Mouse (Mus musculus): Measurements from ENCODE around the gene Amigo3. TPM values are rescaled to one million over a fixed set of nuclear protein-coding genes. Genes with fewer than 3 reads are reported as not detected.
A peak's percentile ranks its signal among the peaks of the same experiment; 100 is the strongest.

Amigo3 gene
- total RNA-seq, 2 experiments from 2014 or later = 2.0 to 2.2 TPM

- DNase-seq (ENCODE audit: extremely low spot score in 1 of 2, low spot score in 1 of 2) = no peak
These were observed 29.6 kb downstream of the Amigo3 start for GRCm38 (mm10) chr9:108082549-108082948.

DNA sequence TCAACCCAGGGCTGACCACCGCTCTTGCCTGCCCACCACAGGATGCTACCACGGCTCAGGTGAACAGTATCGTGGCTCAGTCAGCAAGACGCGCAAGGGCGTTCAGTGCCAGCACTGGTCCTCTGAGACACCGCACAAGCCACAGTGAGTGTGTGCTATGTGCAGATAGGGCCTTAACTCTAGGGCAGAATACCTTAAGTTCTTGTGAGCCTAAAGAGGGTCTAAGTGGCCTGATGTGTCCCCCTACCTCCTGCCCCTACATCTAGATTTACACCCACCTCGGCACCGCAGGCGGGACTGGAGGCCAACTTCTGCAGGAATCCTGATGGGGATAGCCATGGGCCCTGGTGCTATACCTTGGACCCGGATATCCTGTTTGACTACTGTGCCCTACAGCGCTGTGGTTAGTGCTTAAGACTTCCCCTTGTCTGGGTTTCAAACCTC lies 30.1 kb downstream of the Amigo3 start, which contains the start of gene Rnf123:
Rnf123 (minus strand) TSS at position 359 of the 444 bp plus-strand sequence.
- DNase-seq (ENCODE audit: extremely low spot score in 1 of 2, low spot score in 1 of 2) = no peak

DNA sequence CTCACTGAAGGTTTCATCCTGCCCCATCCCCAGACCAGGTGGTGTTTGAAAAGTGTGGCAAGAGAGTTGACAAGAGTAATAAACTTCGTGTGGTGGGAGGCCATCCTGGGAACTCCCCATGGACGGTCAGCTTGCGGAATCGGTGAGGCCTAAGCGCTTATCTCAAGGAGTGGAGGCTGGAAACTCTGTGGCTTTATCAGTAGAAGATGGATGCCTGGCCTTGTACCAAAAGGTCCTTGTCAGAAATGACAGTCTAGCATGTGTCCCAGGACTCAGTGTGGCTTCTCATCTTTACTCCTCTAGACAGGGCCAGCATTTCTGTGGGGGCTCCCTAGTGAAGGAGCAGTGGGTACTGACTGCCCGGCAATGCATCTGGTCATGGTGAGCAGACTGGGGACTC lies 30.6 kb downstream of the Amigo3 start:
- DNase-seq (ENCODE audit: extremely low spot score in 1 of 2, low spot score in 1 of 2) = no peak

GRCm38 (mm10) chr9:108085261-108085660 lies 32.3 kb downstream of the Amigo3 start:
- DNase-seq (ENCODE audit: extremely low spot score in 1 of 2, low spot score in 1 of 2) = no peak

- no peak for DNase-seq (ENCODE audit: extremely low spot score in 1 of 2, low spot score in 1 of 2)
These were observed 37.7 kb downstream of the Amigo3 start for GRCm38 (mm10) chr9:108090611-108091120.

GRCm38 (mm10) chr9:108093586-108093985 lies 40.6 kb downstream of the Amigo3 start:
- DNase-seq (ENCODE audit: extremely low spot score in 1 of 2, low spot score in 1 of 2) = no peak

GRCm38 (mm10) chr9:108094184-108094941 lies 41.4 kb downstream of the Amigo3 start, which contains the start of gene Apeh:
Apeh (minus strand) TSS chr9:108094606.
- DNase-seq (ENCODE audit: extremely low spot score in 1 of 2, low spot score in 1 of 2) = peak; percentile 67 to 73

DNA sequence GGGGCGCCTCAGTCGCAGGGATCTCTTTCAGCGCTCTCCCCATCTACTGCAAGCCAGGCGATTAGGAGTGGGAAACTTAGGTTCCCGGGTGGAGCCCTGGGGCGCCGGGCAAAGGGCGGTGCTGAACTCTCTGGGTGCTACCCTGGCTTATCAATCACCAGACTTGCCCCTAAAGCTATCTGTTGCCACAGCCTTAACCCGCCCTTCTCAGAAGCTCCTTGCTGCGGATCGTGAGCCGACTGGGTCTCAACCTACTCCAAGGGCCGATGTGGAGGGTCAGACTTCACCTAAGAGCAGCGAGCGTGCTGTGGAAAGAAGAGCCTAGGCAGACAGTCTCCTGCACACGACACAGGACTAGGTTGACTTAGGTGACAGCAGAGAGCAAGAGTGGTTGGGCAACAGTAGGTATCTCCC lies 42.0 kb downstream of the Amigo3 start:
- DNase-seq (ENCODE audit: extremely low spot score in 1 of 2, low spot score in 1 of 2) = no peak

DNA sequence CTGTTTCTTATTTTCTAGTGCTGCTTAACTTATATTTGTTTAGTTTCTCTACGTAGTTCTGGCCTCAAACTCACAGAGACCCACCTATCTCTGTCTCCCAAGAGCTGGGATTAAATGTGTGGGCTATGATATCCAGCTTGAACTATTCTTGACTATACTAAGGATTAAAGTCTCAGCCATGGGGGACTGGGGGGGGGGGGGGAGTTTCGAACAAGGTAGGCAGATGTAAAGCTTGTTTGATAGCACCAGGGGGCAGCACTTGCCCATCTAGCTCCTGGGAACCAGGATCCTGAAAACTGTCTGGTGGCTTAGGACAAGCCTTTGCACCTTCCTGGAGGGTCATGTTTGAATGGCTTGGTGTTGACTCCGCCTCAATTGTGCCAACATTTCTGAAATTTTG lies 42.6 kb downstream of the Amigo3 start:
- peak in 1 of 2 experiments; percentile 61 for DNase-seq (ENCODE audit: extremely low spot score in 1 of 2, low spot score in 1 of 2)

DNA sequence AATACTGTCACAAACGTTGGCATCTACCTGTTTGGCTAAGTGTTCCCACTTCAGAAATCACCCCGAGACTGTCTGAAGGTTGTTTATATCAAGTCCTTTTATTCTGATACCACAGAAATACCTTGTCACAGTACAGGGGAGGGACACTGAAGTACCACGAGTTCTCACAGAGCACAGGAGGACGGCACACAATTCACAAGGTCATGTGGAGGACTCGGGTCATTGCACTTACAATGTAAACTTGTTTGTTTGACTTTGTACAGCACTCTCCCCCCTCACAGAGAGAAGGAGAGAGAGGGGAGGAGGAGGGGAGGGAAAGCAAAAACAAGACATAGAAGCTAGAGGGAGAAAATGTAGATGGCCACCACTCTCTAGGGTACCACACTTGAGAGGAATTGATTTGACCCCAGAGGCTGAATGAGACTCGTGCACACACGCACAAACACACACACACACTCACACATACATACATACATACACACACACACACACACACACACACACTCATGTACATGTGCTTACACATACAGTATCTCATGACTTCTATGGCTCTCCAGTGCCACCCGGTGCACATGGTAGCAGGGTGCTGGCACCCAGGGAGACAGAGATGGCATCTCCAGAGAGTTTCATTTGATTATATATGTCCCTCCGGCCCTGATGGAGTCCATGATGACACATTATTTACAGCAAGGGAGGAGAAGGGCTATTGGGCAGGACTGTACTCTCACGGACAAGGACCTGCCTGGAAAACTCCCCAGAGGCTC lies 43.2 kb downstream of the Amigo3 start:
- no peak for DNase-seq (ENCODE audit: extremely low spot score in 1 of 2, low spot score in 1 of 2)

DNA sequence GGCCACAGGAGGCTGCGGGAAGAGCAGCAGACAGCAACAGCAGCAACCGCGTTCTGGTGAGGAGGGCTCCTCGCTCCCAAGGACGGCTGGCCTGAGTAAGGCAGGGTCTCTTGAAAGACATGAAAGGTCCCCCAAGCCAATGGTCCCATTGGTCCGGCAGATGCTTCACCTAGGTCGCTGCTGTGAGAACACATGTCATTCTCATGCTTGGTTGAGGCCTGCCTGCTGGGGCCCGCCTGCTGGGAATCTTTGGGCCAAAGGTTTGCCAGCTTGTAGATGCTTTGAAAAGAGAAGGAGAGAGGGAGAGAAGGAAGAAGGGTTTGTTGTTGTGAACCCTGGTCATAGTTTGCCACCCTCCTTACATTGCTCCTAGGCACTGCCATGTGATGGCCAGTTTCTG lies 46.7 kb downstream of the Amigo3 start:
- no peak for DNase-seq (ENCODE audit: extremely low spot score in 1 of 2, low spot score in 1 of 2)

GRCm38 (mm10) chr9:108104766-108105548 lies 52.0 kb downstream of the Amigo3 start:
- no peak for DNase-seq (ENCODE audit: extremely low spot score in 1 of 2, low spot score in 1 of 2)

Small RNA genes within 50 kb of the gene (microRNA-seq; reads per million reads assigned to microRNA genes)
- gene Gm47303 = 0 reads per million in 2 experiments
- gene Mir7088 = 0 reads per million in 2 experiments

Other genes with a start within 250 kb of the Amigo3 start
- gene Rbm6, start 179.9 kb upstream of the Amigo3 start, total RNA-seq (2021) = 10 to 100 TPM; 52.3 to 59.6 TPM
- 10 to 100 TPM; 24.4 to 25.1 TPM for gene Mon1a, start 165.0 kb upstream of the Amigo3 start, total RNA-seq (2021)
- gene Mst1r, start 146.3 kb upstream of the Amigo3 start, total RNA-seq (2021) = 1 to 10 TPM; 1.6 to 2.6 TPM
- not detected for gene Actl11, start 124.7 kb upstream of the Amigo3 start, total RNA-seq (2021)
- gene Camkv, start 117.5 kb upstream of the Amigo3 start, total RNA-seq (2021) = 100 to 1,000 TPM; 509 to 559 TPM
- 10 to 100 TPM; 17.2 to 19.1 TPM for gene Traip, start 103.0 kb upstream of the Amigo3 start, total RNA-seq (2021)
- 1 to 10 TPM; 3.8 to 5.2 TPM for gene Uba7, start 77.7 kb upstream of the Amigo3 start, total RNA-seq (2021)
- gene Gm20661, start 70.1 kb upstream of the Amigo3 start, total RNA-seq (2021) = 1 to 10 TPM; 1.0 to 1.4 TPM
- gene Inka1, start 67.3 kb upstream of the Amigo3 start, total RNA-seq (2021) = 10 to 100 TPM; 12.0 to 13.6 TPM
- gene Cdhr4, start 60.7 kb upstream of the Amigo3 start, total RNA-seq (2021) = 1 to 10 TPM; 3.3 to 5.3 TPM
- 1 to 10 TPM in 1 of 2 experiments, not detected in 1; 3.5 TPM for gene Gm20662, start 56.8 kb upstream of the Amigo3 start, total RNA-seq (2021)
- 100 to 1,000 TPM; 220 to 228 TPM for gene Ip6k1, start 50.7 kb upstream of the Amigo3 start, total RNA-seq (2021)
- 10 to 100 TPM; 14.5 to 17.2 TPM for gene Gmppb, start 3.9 kb upstream of the Amigo3 start, total RNA-seq (2021)
- not detected for gene Mst1, start 27.3 kb downstream of the Amigo3 start, total RNA-seq (2021)
- gene Rnf123, start 30.2 kb downstream of the Amigo3 start, total RNA-seq (2021) = 10 to 100 TPM; 95.1 to 97.3 TPM
- 10 to 100 TPM; 32.0 to 32.7 TPM for gene Apeh, start 41.4 kb downstream of the Amigo3 start, total RNA-seq (2021)
- gene Bsn, start 137.2 kb downstream of the Amigo3 start, total RNA-seq (2021) = 100 to 1,000 TPM; 190 to 242 TPM
- 10 to 100 TPM; 90.4 to 95.2 TPM for gene Dag1, start 210.8 kb downstream of the Amigo3 start, total RNA-seq (2021)
- 100 to 1,000 TPM in 1 of 2 experiments, 10 to 100 TPM in 1; 93.0 to 121 TPM for gene Nicn1, start 237.3 kb downstream of the Amigo3 start, total RNA-seq (2021)
- gene Amt, start 243.7 kb downstream of the Amigo3 start, total RNA-seq (2021) = 10 to 100 TPM; 28.5 to 31.6 TPM